Mouse (Mus musculus): Measurements from ENCODE around the gene Appbp2.

GRCm38 (mm10) chr11:85184839-85185238 lies 50.1 kb downstream of the Appbp2 start:
- TF ChIP-seq CTCF (conservative IDR thresholded peaks at IDR 0.05; ENCODE audit: low read length) (no peak), NANOG (IDR thresholded peaks at IDR 0.05; ENCODE audit: borderline replicate concordance, low read length) (no peak), POU5F1 (IDR thresholded peaks at IDR 0.05; ENCODE audit: borderline replicate concordance, low read length) (no peak)

All from E14TG2a.4 (cell line).